Mouse (Mus musculus) cortical plate, adult 2 months (tissue): ENCODE results near the gene Robo2.

Source experiments
- CTCF ChIP-seq: fragments of 200-500 bp; IDR thresholded peaks from 2 replicates; pipeline ENCODE4 v1.5.1; 2011; ENCODE audit warnings: mild to moderate bottlenecking, control low read depth, low read length; ENCODE audit not compliant: insufficient read depth; ENCODE audit errors: extremely low read depth
- POLR2A ChIP-seq: fragments of 200-500 bp; IDR thresholded peaks from 2 replicates; pipeline ENCODE4 v1.6.1; 2011; ENCODE audit warnings: mild to moderate bottlenecking, low read length, control low read depth; ENCODE audit not compliant: insufficient read depth; ENCODE audit errors: extremely low read depth

DNA sequence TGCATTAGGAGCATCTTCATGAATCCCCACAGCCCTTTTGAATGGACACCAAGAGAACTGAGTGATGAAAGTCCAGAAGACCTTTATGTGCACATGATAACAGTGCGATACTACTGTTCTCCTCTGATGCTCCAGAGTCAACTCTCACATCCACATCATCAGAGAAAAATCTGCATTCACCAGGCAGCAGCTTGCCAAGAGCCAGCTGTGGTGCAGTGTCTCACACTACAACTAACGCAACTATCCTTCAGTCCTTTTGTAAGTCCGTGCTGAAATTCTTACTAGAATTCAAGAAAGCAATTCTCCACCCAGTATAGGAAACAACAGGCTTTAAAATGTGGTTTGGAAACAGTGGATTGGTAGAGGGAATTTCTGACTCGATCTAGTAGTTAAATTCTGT, 481.3 kb downstream of the Robo2 start:
- TF ChIP-seq CTCF (no peak), POLR2A (no peak)
